Mouse (Mus musculus): Measurements from ENCODE around the gene Pam.

- TF ChIP-seq CTCF (conservative IDR thresholded peaks at IDR 0.05; ENCODE audit: low read length) (no peak), POU5F1 (IDR thresholded peaks at IDR 0.05; ENCODE audit: borderline replicate concordance, low read length) (no peak), NANOG (IDR thresholded peaks at IDR 0.05; ENCODE audit: borderline replicate concordance, low read length) (no peak)
Measured at GRCm38 (mm10) chr1:98107599-98107998, 12.2 kb upstream of the Pam start.

Measured in E14TG2a.4 (cell line).